Mouse (Mus musculus) thymus, postnatal 36 days (tissue): ENCODE data around the gene Klhl35.

Experiments used
- DNase-seq, 2 experiments: peaks; one replicate each; pipeline ENCODE4 v3.0.0; 2022; ENCODE audit warnings: mixed read lengths in 2 of 2

Klhl35 gene

GRCm38 (mm10) chr7:99454044-99454443 is 11.8 kb upstream of the Klhl35 start:
- no peak for DNase-seq

GRCm38 (mm10) chr7:99458849-99459248 is 7.0 kb upstream of the Klhl35 start:
- DNase-seq: no peak

- no peak for DNase-seq
These were observed 5.7 kb upstream of the Klhl35 start for GRCm38 (mm10) chr7:99459888-99460652.

GRCm38 (mm10) chr7:99463120-99463519 is 2.7 kb upstream of the Klhl35 start:
- DNase-seq: no peak

GRCm38 (mm10) chr7:99467916-99468282 is 2.1 kb downstream of the Klhl35 start:
- no peak for DNase-seq

- peak; percentile 77 to 88 for DNase-seq
These were observed 2.7 kb downstream of the Klhl35 start for GRCm38 (mm10) chr7:99468283-99469132.

GRCm38 (mm10) chr7:99469680-99470405 is 4.0 kb downstream of the Klhl35 start:
- DNase-seq: no peak

- DNase-seq: no peak
These were observed 5.8 kb downstream of the Klhl35 start for GRCm38 (mm10) chr7:99471578-99471977.

GRCm38 (mm10) chr7:99473638-99474407 is 8.0 kb downstream of the Klhl35 start:
- DNase-seq: no peak

- no peak for DNase-seq
These were observed 9.2 kb downstream of the Klhl35 start for GRCm38 (mm10) chr7:99474836-99475561.

- no peak for DNase-seq
These were observed 9.7 kb downstream of the Klhl35 start for GRCm38 (mm10) chr7:99475562-99475911.

GRCm38 (mm10) chr7:99476558-99477114 is 10.8 kb downstream of the Klhl35 start:
- DNase-seq: no peak

GRCm38 (mm10) chr7:99477235-99477634 is 11.4 kb downstream of the Klhl35 start:
- no peak for DNase-seq

GRCm38 (mm10) chr7:99482637-99483036 is 16.8 kb downstream of the Klhl35 start:
- DNase-seq: no peak

- DNase-seq: peak; percentile 90 to 94
These were observed 17.6 kb downstream of the Klhl35 start, which contains the start of gene Rps3 for GRCm38 (mm10) chr7:99483271-99483923. Gene Rps3 (minus strand): TSS chr7:99483738.

- DNase-seq: no peak
These were observed 18.1 kb downstream of the Klhl35 start for GRCm38 (mm10) chr7:99483924-99484319.

- no peak for DNase-seq
These were observed 18.9 kb downstream of the Klhl35 start for GRCm38 (mm10) chr7:99484679-99485078.

GRCm38 (mm10) chr7:99489708-99490107 is 23.9 kb downstream of the Klhl35 start:
- no peak for DNase-seq

GRCm38 (mm10) chr7:99499128-99499527 is 33.3 kb downstream of the Klhl35 start:
- no peak for DNase-seq

- peak; percentile 75 to 80 for DNase-seq
These were observed 34.4 kb downstream of the Klhl35 start for GRCm38 (mm10) chr7:99500201-99500600.

GRCm38 (mm10) chr7:99500655-99501054 is 34.9 kb downstream of the Klhl35 start:
- DNase-seq: peak in 1 of 2 experiments; percentile 9
